Mouse (Mus musculus) gonadal fat pad, adult 2 months (tissue): ENCODE measurements around the gene Polr1d. TPM values are rescaled to one million over a fixed set of nuclear protein-coding genes. Genes with fewer than 3 reads are reported as not detected.

Source experiments
- DNase-seq: peaks from one replicate; pipeline ENCODE4 v3.0.0-alpha.2; 2012; ENCODE audit warnings: low read depth
- polyA plus RNA-seq: library from polyadenylated mRNA; depleted of rRNA; stranded (reverse); fragments of >200 nt; gene quantifications from 2 replicates; pipeline ENCODE4 v1.2.3, GENCODE M21; 2012; rRNA removed

The Polr1d gene
- 67.7 and 69.9 TPM in 2 replicates for polyA plus RNA-seq

DNA sequence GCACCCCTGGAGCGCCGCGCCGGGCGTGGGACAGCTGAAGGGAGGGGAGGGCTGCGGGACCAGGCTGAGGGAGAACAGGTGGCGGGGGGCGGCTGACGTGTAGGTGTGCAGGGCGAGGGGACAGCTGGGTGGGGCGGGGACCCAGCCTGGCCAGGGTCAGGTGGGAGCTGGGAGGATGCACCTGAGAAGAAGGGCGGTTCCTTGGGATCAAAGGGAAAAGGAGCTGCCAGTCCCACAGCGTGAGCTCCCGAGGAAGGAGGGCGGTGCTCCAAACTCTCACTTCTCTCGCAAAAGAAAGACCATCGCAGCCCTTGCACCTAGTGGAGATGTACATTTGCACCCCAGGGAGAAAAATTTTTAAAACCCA lies at the start of gene Polr1d:
Polr1d (plus strand) TSS at position 252 of the 367 bp plus-strand sequence.
- no peak for DNase-seq

DNA sequence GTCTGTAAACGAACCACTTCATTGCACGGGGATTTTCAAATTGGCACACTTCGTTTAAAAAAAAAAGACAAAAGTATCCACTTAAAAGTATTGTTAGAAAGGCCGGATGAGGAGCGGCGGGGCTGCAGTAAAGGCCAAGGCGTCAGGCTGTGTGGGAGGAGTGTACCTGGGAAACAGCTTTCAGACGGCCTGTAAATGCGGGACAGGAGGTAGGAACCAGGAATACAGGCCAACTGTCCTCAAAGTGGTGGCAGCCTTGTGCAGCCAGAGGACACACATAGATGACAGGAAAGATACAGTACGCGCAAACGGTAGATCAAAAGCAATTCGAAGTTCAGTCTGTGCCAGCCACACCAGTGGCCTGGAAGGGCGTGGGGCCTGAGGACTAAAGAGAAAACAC lies 45.6 kb upstream of the Polr1d start:
- no peak for DNase-seq

DNA sequence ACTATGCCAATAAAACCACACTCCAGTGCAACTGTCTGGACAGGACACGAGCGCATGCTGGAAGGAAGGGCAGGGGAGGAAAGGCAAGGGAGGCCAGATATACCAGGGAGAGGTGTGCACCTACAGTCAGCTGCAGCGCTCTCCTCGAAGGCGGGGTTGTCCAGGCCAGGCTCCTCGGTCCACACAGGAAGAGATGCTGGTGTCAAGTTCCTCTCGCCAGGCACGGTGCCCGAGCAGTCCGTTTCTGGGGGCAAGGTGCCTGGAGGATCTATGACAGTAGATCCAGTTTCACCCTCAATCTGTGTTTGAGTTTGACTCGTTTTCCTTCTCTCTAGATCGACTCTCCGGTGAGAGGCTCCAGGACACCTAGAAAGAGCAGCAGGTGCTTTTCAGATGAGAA lies 43.7 kb upstream of the Polr1d start:
- DNase-seq: no peak

DNA sequence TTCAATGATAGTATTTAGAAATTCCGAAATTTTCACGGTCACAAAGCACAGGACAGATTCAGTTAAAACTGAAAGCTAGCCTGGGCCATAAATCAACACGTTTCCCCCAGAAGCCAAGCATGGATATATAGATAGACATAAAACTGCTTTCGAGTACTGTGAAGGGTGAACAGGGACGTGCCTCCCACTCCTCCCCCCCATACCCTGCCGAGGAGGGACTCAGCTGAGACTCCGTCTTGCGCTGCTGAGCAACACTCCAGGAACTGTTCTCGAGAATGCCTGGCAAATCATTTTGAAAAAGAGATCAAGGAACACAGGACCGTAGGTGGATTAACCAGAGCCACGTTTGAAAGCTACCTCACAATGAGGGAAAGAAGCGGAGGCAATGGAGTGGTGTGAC lies 42.6 kb upstream of the Polr1d start:
- DNase-seq: no peak

DNA sequence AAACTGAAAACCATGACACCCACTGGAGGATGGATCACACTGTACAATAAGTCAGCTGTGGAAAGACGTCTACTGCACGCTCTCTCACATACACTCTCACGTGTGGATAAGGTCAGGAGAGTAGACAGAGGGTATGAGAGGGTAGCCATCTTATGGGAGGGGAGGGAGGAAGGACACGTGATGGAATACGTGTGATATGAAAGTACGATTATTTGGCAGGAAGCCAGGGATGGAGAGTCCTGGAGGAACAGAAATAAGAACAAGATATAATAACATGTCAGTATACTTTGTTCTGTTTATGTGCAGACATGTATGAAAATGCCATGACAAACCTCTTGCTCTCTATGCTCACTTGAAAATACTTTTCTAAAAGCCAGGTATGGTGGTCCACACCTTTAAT lies 41.5 kb upstream of the Polr1d start:
- no peak for DNase-seq

DNA sequence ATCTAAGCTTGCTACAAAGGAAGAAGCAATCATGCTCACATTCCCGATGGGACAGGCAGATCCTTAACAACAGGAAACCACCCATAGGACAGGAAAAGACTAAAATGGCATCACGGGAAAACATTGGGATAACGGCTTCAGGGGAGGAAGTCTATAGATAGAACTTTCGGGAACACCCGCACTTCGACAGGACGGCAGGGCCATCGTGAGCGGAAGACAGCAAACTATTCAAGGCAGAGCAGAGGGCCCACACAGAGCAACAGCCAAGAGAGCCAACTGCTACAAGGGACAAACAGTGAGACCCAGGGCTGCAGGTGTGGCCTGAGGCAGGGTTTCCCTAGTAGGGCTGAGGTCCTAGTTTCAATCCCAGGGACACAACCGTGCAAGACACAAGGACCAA lies 40.8 kb upstream of the Polr1d start:
- no peak for DNase-seq

DNA sequence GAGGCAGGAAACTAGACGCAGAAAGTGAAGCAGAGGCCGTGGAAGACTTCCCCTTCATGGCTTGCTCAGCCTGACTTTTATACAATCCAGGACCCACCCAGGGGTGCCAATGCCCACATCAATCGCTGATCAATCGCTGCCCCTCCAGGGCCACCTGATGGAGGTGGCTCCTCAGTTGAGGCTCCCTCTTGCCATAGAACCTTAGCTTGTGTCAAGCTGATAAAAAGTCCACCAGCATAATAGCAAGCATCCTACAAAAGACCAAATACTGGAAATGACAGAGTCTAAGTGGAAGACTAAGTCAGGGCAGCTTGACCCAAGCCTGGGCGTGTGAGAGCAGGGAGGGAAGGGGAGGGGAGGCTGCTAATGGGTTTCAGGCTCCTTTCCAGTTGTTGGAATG lies 40.2 kb upstream of the Polr1d start:
- DNase-seq: no peak

DNA sequence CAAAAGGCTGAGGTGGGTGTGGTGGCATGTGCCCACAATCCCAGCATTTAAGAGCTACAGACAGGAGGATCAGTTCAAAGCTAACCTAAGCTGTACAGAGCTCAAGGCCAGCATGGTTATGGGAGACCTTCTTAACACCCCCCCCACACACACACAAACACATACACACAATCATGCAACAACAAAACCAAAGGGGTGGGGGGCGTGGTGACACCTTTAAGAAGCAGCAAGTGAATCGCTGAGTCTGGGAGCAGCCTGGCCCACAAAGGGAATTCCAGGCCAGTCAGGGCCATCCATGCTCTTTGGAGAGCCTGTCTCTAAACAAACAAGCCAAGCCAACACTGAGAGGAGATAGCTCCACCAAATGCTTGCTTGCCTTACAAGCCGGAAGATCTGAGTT lies 39.2 kb upstream of the Polr1d start:
- no peak for DNase-seq

DNA sequence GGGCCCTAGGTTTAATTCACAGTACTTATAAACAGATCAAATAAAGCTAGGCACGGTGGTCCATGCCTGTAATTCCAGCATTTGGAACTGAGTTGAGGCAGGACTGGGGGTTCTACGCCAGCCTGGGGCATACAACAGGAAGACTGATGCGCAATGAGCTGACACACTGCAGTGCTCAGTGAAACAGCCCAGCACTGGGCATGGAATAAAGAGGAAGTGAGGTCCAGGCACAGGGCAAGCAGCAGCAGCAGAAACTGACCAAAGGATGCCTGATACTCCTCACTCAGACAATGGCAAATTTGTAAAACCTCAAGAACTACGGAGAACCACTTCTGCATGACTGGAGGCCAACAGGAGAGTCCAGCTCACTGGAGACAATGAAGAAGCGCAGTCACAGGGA lies 37.5 kb upstream of the Polr1d start:
- no peak for DNase-seq

DNA sequence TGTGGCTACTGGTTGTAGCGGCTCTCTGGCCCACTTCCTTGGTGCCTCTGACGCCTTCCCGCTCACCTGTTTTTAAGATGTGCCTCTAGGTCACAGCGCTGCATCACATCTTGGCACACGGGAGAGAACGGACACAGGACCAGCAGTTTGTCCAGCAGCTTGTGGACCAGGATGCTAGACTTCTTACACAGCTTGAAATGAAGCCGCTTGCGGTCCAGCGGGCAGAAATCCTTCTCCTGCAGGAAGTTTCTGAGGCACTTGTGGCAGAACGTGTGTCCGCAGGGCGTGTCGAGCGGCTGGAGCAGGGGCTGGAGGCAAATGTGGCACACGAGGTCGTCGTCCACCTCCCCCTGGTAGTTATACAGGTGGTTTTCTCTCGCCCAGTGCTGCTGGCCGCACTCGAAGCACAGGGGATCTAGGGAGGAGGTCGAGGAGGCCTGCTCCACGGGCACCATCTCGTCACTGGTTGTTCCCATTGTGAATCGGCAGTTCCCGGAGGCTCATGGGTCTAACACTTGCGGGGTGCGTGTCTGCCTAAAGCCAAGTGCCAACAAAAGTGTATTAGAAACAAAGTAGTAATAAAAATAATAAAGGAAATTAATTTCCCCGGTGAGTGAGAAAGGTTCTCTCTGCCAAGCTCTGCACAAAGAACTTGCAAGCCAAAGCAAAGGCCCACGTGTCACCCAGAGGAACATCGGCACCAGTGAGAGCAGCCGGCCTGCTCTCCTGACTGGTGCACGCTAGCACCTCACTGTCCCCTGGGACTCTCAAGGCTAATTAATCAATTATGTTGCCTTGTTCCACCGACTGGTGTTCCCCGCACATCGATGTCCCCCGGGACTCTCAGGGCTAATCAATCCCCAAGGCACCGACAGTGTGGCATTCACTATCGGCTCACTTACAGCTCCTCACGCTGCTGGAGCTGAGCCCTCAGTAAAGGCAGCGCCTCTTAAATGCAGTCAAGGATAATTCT lies 34.6 kb upstream of the Polr1d start:
- DNase-seq: no peak

DNA sequence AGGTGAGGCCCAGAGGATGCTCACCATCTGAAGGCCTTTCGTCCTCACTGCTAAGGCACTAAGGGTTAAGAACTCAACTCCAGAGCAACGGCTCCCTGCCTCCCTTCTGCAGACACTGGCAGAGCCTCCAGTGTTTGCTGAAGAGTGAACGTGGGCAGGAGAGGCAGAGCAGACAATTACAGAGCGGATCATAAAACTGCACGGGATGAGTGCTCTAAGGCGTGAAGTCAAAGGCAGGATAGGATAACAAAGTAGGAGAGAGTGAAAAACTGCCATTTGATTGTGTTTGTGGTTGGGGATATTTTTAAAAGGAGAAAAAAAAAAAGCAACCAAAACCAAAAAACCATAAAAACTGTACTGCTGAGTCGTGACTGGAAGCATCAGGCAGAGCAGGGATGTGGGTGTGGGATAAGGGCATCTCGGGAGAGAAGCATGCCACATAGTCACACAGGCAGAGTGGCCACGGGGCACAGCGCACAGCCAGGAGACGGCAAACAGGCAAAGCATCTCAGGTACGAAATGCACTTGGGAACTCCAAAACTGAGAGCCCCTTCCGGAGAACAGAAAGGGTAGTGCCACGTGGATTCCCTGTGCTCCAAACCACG lies 33.5 kb upstream of the Polr1d start:
- DNase-seq: no peak

DNA sequence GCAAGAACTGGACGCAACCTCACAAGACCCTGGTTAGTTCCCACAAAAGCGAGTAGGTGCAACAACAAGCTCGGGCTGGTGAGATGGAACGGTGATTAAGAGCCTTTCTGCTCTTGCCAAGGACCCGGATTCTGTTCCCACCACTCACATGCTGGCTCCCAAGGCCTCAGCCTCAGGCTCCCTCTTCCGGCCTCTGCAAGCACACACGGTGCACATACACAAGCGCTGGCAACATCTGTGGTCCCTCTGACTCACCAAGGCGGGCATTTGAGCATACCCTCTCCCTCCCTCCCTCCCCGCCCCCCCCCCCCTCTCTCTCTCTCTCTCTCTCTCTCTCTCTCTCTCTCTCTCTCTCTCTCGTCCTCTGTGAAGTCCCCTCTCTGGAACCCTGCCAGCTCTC lies 31.5 kb upstream of the Polr1d start:
- no peak for DNase-seq

DNA sequence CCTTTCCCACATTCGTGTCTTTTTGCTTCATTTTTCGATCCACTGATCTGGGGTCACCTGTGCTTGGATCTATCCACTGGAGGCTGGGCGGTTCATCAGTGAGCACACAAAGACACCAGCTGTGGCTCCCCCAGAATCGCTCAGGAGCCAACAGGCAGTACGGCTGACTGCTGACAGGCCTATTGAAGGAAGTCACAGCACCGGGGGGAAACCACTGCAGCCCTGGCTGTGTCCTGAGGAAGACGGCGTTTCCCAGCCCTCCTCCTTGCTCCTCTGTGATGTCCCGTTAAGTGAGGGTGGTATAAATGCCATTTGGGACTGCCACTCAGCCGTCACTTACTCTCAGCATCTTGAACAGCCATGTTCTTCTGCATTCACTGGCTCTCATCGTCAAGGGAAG lies 30.9 kb upstream of the Polr1d start:
- DNase-seq: no peak

DNA sequence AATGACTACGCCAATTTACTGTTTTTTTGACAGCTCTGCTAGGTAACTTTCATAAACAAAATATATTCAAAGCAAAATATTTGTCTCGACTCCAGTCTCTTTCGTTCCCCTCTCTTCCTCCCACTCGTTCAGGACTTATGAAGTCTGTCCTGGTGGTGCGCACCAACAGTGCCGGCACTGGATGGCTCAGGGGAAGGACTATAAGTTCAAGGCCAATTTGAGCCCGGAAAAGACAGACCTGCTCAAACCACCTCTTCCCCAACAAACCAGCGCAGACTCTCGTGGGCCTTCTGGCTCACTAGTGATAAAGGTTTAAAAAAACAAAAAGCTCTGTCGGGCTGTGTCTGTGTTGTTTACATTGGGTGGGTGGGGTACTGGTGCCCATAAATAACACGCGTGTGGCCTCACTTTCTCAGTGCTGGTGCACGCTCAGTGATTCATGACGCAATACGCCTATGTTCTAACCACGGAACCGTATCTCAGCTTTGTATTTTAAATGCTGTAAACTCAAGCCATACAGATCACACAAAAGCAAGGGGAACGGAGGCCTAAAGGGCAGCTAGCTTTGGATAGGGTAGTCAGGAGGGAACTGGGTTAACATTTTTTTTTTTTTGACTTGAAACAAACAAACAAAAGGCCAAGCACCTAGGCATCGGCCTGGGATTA lies 27.2 kb upstream of the Polr1d start:
- DNase-seq: no peak

DNA sequence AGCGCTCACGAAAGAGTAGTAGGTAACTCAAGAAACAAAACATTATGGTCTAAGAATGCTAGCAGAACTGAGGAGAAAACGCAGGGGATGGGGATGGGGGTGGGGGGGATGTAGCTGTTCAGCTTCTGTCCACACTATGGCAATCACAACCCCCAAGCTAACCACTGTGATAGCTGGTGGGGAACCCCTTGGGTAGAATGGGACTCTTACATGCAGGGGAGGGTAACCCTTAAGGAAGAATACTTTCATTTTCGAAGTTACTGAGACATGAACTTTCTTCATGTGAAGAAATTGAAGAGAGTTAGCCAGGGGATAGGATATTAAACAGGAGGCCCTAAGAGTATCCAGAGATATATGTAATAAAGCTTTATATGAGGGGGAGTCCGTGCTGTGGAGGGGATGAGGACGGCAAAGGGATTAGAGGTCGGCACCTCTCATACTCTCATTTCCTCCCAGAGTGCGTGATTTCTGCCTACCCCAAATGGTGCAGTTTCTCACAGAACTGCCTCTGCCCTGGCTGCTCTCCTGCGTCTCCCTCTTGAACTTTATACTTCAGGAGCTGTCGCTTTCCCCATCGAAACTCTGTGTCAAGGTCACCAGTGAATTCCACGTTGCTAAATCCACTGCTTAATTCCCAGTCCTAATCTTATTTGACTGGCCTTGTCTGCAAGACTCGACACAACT lies 25.9 kb upstream of the Polr1d start:
- DNase-seq: no peak

DNA sequence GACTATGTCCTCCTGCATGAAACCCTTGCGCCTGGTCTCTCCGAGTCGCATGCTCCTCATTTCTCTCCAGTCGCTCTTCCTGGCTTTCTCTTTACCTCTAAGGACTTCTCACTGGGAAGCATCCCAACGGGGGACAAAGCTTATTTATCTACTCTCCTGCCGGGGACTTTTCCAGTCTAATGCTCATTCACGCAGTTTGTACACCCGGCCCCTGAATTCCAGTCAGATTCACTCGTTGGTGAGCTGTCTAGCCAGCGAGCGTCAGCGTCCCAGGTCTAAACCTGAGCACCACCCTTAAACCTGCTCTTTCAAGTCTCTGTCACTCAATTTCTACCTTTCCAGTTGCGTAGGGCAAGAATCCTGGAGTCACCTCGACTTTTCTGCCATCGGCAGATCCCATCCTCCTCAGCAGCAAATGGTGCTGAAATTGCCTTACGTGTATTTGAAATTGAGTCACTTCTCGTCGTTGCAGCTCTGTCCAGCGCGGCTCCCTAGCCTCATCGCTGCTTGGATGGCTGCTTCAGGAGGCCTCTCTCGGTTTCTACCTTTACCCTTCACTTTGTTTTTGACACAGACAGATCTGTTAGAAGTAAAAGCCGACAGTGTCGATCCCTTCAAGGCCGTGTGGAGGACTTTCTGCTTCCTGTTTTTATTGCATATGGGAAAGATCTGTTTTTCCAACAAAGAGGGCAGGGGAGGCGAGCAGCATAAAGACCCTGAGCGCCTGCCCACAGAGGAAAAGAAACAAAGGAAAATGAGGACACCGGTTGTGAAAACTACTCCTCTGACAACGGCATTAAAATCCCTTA lies 25.1 kb upstream of the Polr1d start:
- DNase-seq: no peak

DNA sequence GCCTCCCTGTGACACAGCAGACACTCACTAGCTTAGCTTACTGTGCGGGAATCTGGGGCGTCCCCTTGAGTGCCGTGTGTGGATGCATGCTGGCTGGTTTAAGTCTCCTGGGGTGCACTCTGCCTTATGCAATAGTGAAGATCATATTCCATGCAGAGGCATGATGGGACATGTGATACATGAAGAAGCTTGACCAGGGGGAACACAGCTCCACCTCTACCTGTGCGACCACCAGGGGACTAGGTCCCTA lies 24.6 kb upstream of the Polr1d start:
- no peak for DNase-seq

DNA sequence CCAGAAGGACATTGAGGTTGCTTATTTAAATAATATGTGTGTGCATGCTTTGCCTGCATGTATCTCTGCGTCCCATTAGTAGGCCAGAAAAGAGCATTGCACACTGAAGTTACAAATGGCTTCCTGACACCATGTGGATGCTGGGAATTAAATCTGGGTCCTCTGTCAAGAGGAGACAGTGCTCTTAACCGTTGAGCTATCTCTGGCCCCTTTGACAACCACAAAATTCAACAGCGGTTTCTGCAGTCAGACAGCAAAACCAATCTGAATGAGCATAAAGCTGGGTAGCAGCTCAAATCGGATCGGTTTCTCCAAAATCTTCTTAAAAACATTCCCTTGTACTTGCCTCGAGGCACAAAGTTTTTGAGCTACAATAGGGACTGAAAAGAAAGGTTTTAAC lies 23.8 kb upstream of the Polr1d start:
- DNase-seq: no peak

DNA sequence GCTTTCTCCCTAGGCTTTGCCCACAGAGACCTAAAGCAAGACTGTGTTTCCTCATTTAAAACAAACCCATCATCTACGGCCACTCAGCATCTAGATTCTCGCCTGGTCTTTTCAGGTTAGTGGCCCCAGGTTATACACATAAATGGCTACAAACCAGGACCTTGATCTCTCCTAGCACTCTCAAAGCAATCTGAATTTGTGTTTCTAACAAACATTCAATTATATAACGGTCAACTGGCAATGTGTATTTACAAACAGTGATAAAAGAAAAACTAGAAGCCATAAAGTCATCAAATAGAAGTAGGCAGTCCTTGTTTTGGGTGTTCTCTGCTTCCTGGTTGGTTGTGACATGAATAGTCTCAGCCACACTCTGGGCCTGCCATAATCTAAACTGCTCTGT lies 23.4 kb upstream of the Polr1d start:
- no peak for DNase-seq

DNA sequence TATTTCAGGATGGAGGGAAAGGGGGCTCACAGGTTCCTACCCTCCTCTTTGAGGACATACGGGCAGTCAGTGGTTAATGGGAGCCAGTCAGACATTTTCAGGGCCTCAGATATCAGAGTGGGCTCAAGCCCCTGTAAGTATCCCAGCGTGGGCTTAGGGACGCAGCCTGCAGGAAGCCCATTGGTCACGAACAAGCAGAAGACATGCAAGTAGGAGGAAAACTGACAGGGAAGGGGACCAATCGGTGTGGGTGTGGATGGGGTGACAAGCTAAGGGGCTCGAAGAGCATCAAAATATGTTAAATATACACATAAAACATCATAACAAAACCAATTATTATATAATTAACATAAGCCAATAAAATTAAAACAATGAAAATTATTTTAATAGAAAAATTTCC lies 22.5 kb upstream of the Polr1d start:
- no peak for DNase-seq

DNA sequence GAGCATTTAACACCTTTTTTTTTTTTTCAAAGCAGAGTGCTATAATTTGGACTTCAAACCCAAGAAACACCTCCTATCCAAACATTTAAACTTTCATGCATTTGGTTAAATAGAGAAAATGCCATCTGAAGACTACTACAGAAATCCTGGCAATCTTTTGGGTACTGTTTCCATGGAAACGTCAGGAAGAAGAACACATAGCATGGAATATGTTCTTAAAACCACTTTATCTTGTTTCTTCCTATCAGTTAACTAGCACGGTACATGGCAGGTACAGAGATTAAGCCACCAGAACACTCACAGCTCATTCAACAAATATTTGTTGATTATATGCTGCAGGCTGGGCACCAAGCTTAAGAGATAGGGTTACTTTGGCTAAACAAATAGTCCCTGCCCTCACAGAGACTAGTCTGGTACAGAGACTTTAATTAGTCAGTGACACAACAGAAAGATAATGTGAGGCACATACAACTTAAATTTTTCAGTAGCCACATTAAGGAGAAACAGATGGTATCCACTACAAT lies 22.0 kb upstream of the Polr1d start:
- no peak for DNase-seq
